Mouse (Mus musculus): ENCODE measurements around the gene Gm26620. TPM values are rescaled to one million over a fixed set of nuclear protein-coding genes. Genes with fewer than 3 reads are reported as not detected.
A peak's percentile ranks its signal among the peaks of the same experiment; 100 is the strongest.

Gene Gm26620
- polyA plus RNA-seq, 1 experiment from 2014 or later, result 0.19 TPM

DNA sequence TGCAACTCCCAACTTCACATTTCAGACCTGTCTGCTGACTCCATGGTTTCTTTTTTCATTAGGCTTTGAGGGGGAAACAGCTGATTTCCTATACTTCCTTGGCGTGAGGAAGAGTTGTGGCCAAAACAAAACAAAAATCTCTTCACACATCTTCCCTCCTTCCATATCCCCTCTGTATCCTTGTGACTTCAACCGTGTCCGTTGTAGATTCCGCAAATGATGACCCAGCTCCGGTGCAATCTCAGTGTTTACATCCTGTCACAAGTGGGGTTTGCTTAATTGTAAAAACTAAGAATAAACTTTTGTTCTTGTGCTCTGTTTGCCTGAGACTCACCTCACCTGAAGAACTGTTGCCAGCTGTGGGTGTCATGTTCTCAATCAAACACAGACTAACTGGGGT lies 18.6 kb downstream of the Gm26620 start:
- DNase-seq (ENCODE audit: low spot score), result no peak
- no peak overlapping the region for H3K27ac ChIP-seq (replicated peaks)
- WGBS, result 73% methylated on average over 5 of the region's 5 CpGs
- H3K4me1 ChIP-seq, result peaks cover 18% of the 10 kb centered on the region
- no peaks in the 10 kb centered on the region for H3K36me3 ChIP-seq (replicated peaks)
- peaks cover 66% of the 10 kb centered on the region for H3K27me3 ChIP-seq (replicated peaks; ENCODE audit: low read depth, poor library complexity, severe bottlenecking)
- H3K9me3 ChIP-seq, result no peaks in the 10 kb centered on the region
- no peak overlapping the region for H3K4me3 ChIP-seq

DNA sequence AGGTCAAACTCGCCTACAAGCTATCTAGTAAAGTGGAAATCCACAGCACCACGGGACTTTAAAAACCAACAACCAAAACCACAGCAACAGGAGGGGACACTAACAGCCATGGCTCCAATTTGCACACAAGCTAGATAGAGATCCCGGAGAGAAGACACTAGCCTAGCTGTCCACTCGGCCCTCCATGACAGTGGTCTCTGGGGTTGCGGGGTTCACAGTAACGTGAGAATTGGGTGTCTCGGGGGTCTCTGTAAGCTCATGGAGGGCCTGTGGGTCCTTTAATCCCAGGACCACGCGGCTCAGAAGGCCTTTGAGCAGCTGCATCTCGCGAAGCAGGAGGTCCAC lies 22.2 kb downstream of the Gm26620 start:
- H3K27me3 ChIP-seq (replicated peaks; ENCODE audit: low read depth, poor library complexity, severe bottlenecking), result peaks cover 88% of the 10 kb centered on the region
- H3K27ac ChIP-seq (replicated peaks), result no peak overlapping the region; the same call in 1 of the 2 replicates
- DNase-seq (ENCODE audit: low spot score), result no peak
- WGBS, result 22% methylated on average over 11 of the region's 11 CpGs
- no peaks in the 10 kb centered on the region for H3K36me3 ChIP-seq (replicated peaks)
- peaks cover 21% of the 10 kb centered on the region for H3K4me1 ChIP-seq
- peak overlapping the region; percentile 74 for H3K4me3 ChIP-seq
- no peaks in the 10 kb centered on the region for H3K9me3 ChIP-seq

DNA sequence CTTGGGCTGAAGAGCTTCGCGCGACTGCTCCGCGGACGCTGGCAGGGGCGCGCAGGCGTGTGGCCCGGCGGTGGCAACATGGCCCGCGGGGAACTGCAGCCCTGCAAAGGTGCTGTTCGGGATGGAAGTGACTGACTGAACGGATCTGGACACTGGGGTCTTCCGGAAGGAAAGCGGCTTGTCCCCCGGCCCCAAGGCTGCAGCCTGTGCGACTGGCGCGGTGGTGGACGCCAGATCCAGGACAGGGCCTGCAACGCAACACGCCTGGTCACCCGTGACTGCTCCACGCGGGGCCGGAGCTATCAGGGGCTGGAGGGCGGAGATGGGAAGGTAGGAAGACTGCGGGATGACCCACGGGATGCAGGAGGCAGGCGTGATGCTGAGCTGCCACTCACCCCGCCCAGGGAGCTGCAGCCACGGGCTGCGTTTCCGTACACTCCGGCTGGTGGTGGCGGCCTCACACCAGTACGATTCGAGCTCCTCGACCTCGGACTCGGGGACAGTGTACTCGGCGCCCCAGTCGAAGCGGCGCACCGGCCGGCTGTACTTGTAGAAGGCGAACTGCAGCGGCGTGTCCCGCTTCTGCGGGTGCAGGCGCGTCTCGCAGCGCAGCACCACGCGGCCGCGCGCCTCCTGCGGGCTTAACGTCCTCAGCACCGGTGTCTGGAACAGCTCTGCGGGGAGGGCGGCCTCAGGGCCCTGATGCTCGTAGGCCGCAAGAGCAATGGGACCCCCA lies 22.8 kb downstream of the Gm26620 start:
- Histone ChIP-seq H3K27me3 (replicated peaks; ENCODE audit: low read depth, poor library complexity, severe bottlenecking) (peaks cover 84% of the 10 kb centered on the region), H3K4me1 (peaks cover 21% of the 10 kb centered on the region), H3K36me3 (replicated peaks) (no peaks in the 10 kb centered on the region), H3K9me3 (no peaks in the 10 kb centered on the region), H3K27ac (replicated peaks) (no peak overlapping the region; the same call in 1 of the 2 replicates), H3K4me3 (peak overlapping the region; percentile 74)
- WGBS, result under 1% methylated on average over 71 of the region's 71 CpGs
- DNase-seq (ENCODE audit: low spot score), result peak; percentile 66

DNA sequence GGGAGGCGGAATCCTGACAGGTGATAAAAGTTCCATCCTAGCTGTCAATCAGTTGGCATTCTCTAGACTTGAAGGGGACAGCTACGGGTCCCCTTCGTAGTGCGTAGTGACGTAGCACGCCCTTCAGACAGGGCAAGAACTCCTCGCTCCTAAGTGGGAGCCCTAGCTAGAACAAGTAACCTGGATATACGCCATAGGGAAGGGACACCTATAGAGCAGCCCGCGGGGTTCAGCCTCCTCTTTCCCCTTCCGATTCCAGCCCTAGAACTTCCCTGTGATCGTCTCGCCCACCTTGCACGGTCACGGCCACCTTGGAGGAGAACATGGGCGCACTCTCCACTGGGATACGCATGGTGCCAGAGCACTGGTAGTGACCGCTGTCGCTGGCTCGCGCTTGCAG lies 23.5 kb downstream of the Gm26620 start:
- peaks cover 79% of the 10 kb centered on the region for H3K27me3 ChIP-seq (replicated peaks; ENCODE audit: low read depth, poor library complexity, severe bottlenecking)
- no peaks in the 10 kb centered on the region for H3K36me3 ChIP-seq (replicated peaks)

DNA sequence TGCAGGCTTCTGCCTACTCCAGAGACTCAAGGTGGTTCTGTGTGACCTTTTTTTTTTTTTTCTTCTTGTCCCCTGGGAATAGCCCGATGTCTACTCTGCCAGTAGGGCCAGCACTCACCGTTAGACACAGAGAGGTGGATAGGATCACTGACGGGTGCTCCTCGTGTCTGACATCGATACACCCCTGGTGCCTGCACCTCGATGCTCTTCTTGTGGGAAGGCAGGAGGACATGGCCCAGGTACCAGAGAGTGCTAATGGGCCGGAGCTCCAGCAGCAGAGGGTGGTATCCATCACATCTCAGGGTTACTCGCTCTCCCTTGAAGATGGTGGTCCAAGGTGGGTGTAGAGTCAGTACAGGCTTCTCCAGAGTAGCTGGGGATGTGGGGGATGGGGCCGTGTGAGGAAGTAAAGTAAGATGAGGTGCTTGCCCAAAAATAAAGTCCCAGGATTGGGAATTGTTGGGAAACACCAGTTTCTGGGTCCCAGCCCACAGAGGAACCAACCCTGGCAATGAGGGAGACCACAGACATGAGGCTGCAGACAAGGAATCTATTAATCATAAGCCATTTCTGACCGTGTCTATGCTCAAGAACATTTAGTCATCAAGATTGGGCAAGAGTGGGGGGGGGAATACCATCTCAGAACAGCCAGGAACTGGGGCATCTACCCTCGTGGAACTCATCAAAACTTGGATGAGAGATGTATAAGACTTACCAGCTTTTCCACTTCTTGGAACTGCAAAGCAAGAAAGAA lies 27.2 kb downstream of the Gm26620 start:
- Histone ChIP-seq H3K4me1 (peaks cover 16% of the 10 kb centered on the region), H3K27me3 (replicated peaks; ENCODE audit: low read depth, poor library complexity, severe bottlenecking) (peaks cover 46% of the 10 kb centered on the region), H3K36me3 (replicated peaks) (no peaks in the 10 kb centered on the region), H3K4me3 (no peak overlapping the region), H3K27ac (replicated peaks) (no peak overlapping the region), H3K9me3 (no peaks in the 10 kb centered on the region)
- WGBS, result 83% methylated on average over 11 of the region's 11 CpGs
- no peak for DNase-seq (ENCODE audit: low spot score)

More for the DNA sequence above, 23.5 kb downstream of the Gm26620 start:
- H3K4me3 ChIP-seq, result peak overlapping the region; percentile 74
- H3K27ac ChIP-seq (replicated peaks), result no peak overlapping the region
- H3K9me3 ChIP-seq, result no peaks in the 10 kb centered on the region
- DNase-seq (ENCODE audit: low spot score), result peak; percentile 39
- peaks cover 16% of the 10 kb centered on the region for H3K4me1 ChIP-seq
- WGBS, result 2% methylated on average over 21 of the region's 21 CpGs

DNA sequence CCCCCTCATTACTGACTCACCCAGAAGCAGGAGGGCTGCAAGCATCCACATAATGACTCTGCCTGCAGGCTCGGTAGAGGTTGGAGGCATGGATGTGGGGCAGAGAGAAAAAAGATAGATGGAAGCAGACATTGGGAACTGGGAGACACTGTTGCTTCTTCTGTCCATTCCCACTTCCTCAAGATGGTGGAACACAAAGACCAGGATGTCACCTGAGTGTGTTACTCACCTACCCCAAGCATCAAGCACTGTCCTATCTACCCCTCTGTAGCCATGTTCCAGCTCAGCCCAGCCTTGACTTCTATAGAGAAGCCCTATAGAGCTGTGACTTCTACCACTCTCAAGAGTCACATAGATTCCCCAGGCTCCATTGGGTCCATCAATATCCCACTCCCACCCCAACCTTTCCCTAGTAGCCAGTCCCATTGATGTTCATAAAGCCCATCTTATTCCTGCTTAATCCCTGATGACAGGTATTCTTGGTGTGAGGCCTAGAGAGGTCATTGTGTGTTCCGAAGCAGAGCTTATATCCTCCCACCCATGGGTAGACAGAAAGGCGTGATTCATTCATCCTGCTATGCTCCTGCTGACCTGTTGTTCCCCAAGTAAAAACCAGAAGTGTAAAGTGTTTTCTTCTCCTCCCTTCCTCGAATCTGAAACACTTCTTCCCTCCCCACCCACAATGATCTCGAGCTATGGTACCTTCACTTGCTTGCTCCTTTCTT lies 28.2 kb downstream of the Gm26620 start, which contains the start of gene Fcrlb:
Gene Fcrlb (minus strand): TSS at position 51 of the 725 bp plus-strand sequence.
- WGBS, result 73% methylated on average over 5 of the region's 5 CpGs
- no peak for DNase-seq (ENCODE audit: low spot score)
- Histone ChIP-seq H3K36me3 (replicated peaks) (no peaks in the 10 kb centered on the region), H3K4me3 (no peak within 1 kb of the TSS), H3K27ac (replicated peaks) (no peak within 1 kb of the TSS), H3K9me3 (no peaks in the 10 kb centered on the region), H3K27me3 (replicated peaks; ENCODE audit: low read depth, poor library complexity, severe bottlenecking) (peaks cover 36% of the 10 kb centered on the region), H3K4me1 (peaks cover 7% of the 10 kb centered on the region)

DNA sequence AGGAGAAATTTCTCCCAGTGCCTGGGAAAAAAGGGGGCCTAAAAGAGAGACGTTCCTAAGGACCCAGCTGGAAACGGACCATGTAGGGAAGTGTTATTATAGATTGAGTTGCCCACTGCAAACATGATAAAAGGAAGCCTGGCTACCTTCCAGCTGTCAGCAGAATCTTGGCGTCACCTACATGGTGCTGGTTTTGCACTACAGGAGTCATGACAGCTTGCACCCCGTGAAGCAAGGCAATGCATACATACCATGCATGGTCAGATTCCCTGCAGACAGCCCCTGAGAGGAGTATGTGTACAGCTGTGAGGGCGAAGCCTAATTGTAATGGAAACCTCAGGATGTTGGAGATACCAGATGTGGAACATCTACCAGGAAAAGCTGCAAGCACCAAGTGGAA lies 30.8 kb downstream of the Gm26620 start:
- Histone ChIP-seq H3K4me1 (no peaks in the 10 kb centered on the region), H3K4me3 (no peak overlapping the region), H3K9me3 (no peaks in the 10 kb centered on the region), H3K27ac (replicated peaks) (no peak overlapping the region), H3K36me3 (replicated peaks) (no peaks in the 10 kb centered on the region), H3K27me3 (replicated peaks; ENCODE audit: low read depth, poor library complexity, severe bottlenecking) (peaks cover 10% of the 10 kb centered on the region; the same call in 1 of the 2 replicates)
- WGBS, result 84% methylated on average over 5 of the region's 5 CpGs
- no peak for DNase-seq (ENCODE audit: low spot score)

DNA sequence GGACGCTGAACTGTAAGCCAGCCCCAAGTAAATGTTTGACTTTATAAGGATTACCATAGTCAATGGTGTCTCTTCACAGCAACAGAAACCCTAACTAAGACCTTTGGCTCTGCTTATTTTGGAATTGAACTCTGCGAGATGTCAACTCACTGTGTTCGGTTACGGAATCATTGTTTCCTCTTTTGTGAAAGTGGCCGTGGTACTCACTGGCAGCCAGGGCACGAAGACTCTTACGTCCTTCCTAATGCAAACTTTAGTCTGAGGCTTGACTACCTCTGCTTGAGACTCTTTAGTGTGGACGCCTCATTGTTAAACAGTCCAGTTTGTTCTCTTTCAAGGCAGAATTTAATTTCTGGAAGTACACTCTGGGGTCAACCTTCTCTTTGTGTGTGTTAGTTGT lies 34.4 kb downstream of the Gm26620 start:
- Histone ChIP-seq H3K4me1 (no peaks in the 10 kb centered on the region), H3K4me3 (no peak overlapping the region), H3K9me3 (no peaks in the 10 kb centered on the region), H3K27me3 (replicated peaks; ENCODE audit: low read depth, poor library complexity, severe bottlenecking) (no peaks in the 10 kb centered on the region), H3K36me3 (replicated peaks) (no peaks in the 10 kb centered on the region), H3K27ac (replicated peaks) (no peak overlapping the region)
- WGBS, result 95% methylated on average over 8 of the region's 8 CpGs
- DNase-seq (ENCODE audit: low spot score), result no peak

DNA sequence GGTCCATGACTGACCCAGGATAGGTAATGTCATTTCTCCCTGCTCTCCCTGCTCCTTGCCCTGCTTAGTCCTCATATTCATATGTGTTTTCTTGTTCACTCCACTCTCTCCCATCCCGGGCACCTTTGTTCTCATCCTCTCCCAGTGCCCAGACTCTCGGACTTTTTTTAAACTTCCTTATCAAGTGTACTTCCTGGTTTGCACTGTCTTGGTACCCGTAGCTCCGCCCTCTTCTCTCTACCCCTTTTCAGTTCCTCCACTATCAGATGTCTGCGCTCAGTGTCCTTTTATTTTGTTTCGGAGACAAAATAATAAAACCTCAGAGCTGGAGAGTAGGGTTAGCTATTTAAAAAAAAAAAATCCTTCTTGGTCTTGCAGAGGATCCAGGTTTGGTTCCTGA lies 39.6 kb downstream of the Gm26620 start:
- Histone ChIP-seq H3K4me3 (no peak overlapping the region), H3K27ac (replicated peaks) (no peak overlapping the region), H3K4me1 (no peaks in the 10 kb centered on the region), H3K36me3 (replicated peaks) (no peaks in the 10 kb centered on the region), H3K9me3 (no peaks in the 10 kb centered on the region), H3K27me3 (replicated peaks; ENCODE audit: low read depth, poor library complexity, severe bottlenecking) (no peaks in the 10 kb centered on the region)
- WGBS, result 86% methylated on average over 6 of the region's 6 CpGs
- no peak for DNase-seq (ENCODE audit: low spot score)

DNA sequence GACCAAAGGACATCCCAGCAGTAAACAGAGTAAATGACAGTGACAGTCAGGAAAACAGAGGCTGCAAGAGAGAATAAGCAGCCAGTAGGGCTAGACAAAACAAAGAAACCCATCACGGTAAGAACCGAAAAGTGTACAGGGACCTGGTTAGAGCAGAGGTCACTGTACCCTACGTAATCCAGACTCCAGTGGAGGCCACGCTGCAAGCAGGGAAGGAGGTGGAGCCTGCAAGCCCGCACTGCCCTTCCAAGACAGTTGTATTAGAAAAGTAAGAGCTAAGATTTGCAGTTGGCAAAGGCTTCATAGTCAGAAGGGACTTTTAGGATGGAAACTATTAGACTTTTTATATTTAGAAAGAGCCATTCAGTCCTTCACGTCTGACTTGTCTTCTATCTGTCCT lies 42.1 kb downstream of the Gm26620 start:
- no peak for DNase-seq (ENCODE audit: low spot score)
- no peaks in the 10 kb centered on the region for H3K9me3 ChIP-seq
- 60% methylated on average over 6 of the region's 6 CpGs for WGBS

DNA sequence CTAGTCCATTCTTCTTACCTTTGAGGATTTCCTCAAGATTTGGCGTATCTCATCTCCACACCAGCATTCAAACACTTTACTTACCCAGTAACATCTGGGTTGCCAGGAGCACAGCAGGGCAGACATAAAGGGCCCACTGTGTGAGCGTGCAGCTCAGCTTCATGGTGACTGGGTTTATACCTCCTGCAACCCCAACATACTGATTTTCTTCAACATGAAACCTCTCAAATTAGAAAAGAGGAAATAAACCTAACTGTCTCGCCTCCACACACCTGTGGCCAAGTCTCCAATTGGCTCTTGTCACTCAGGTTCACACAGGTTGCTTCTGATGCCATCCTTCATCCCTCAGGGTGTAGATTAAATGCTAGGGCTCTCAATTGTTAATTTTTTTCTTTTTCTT lies 42.5 kb downstream of the Gm26620 start, which contains the start of gene Fcrla:
Gene Fcrla (minus strand): TSS at position 206 of the 400 bp plus-strand sequence.
- no peak for DNase-seq (ENCODE audit: low spot score)
- Histone ChIP-seq H3K27me3 (replicated peaks; ENCODE audit: low read depth, poor library complexity, severe bottlenecking) (no peaks in the 10 kb centered on the region), H3K36me3 (replicated peaks) (no peaks in the 10 kb centered on the region), H3K4me3 (no peak within 1 kb of the TSS), H3K4me1 (no peaks in the 10 kb centered on the region), H3K27ac (replicated peaks) (no peak within 1 kb of the TSS), H3K9me3 (no peaks in the 10 kb centered on the region)
- WGBS, result 75% methylated on average over 3 of the region's 3 CpGs

More for the DNA sequence above, 42.1 kb downstream of the Gm26620 start:
- Histone ChIP-seq H3K4me3 (no peak overlapping the region), H3K27ac (replicated peaks) (no peak overlapping the region), H3K4me1 (no peaks in the 10 kb centered on the region), H3K36me3 (replicated peaks) (no peaks in the 10 kb centered on the region), H3K27me3 (replicated peaks; ENCODE audit: low read depth, poor library complexity, severe bottlenecking) (no peaks in the 10 kb centered on the region)

DNA sequence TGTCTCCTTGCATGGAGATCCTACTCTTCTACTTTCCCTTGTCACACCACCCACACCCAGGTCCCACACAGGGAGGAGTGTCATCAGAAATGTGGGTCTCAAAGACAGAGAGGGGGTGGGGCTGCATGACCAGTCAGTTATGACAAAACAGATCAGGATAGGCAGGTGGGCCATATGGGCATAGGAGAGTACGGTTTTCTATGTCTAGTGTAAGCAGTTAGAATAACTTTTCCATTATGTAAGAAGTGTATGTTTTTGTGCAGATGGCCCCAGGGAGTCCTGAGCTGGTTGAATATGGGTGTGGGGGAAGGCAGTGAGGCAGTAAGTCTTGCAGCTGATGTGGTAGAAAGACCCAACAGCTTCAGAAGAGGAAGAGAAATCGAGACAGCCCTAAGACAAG lies 43.6 kb downstream of the Gm26620 start:
- Histone ChIP-seq H3K4me1 (no peaks in the 10 kb centered on the region), H3K4me3 (no peak overlapping the region), H3K27me3 (replicated peaks; ENCODE audit: low read depth, poor library complexity, severe bottlenecking) (no peaks in the 10 kb centered on the region), H3K27ac (replicated peaks) (no peak overlapping the region), H3K9me3 (no peaks in the 10 kb centered on the region), H3K36me3 (replicated peaks) (no peaks in the 10 kb centered on the region)
- 76% methylated on average over 2 of the region's 2 CpGs for WGBS
- DNase-seq (ENCODE audit: low spot score), result no peak
